Mouse (Mus musculus) midbrain, embryonic 10.5 days (tissue): ENCODE data around the gene Slc7a11. TPM values are rescaled to one million over a fixed set of nuclear protein-coding genes. Genes with fewer than 3 reads are reported as not detected.
"Not testable (repeated sequence)": the region's sequence is repeated elsewhere in the genome, so short reads cannot be mapped to it uniquely, and the experiment has no call there.

Experiments
- DNase-seq: peaks from one replicate; pipeline ENCODE4 v3.0.0-alpha.2; 2017; ENCODE audit warnings: low spot score
- H3K27ac ChIP-seq: fragments of 300-500 bp; sonication (generic); replicated peaks from 2 replicates; pipeline ENCODE4 v1.5.1; 2016; ENCODE audit warnings: mild to moderate bottlenecking
- H3K27me3 ChIP-seq: fragments of 300-500 bp; sonication (generic); 2 replicates; pipeline ENCODE4 v1.6.1; 2016; ENCODE audit warnings: low read depth, mild to moderate bottlenecking; ENCODE audit not compliant: poor library complexity, severe bottlenecking
- H3K36me3 ChIP-seq: fragments of 300-500 bp; sonication (generic); 2 replicates; pipeline ENCODE4 v1.6.1; 2016; ENCODE audit warnings: mild to moderate bottlenecking, moderate library complexity
- H3K4me1 ChIP-seq: fragments of 300-500 bp; sonication (generic); 2 replicates; pipeline ENCODE4 v1.6.1; 2016
- H3K4me3 ChIP-seq: fragments of 300-500 bp; sonication (generic); 2 replicates; pipeline ENCODE4 v1.5.1; 2016; ENCODE audit warnings: mild to moderate bottlenecking, moderate library complexity
- H3K9me3 ChIP-seq: fragments of 300-500 bp; sonication (generic); replicated peaks from 2 replicates; pipeline ENCODE4 v1.6.1; 2016; ENCODE audit warnings: mild to moderate bottlenecking
- WGBS: fragments of 180-500 bp; shearing (Covaris S2); methylation state at CpG from one replicate; pipeline ENCODE4 v1.1.7; 2016; 5-methylcytosine and 5-hydroxymethylcytosine counted together
- polyA plus RNA-seq: library from polyadenylated mRNA; unstranded; fragments of >200 nt; fragmentation: Nextera tagmentation; extraction: Ambion mirVana; gene quantifications from 2 replicates; pipeline ENCODE4 v1.2.1, GENCODE M21; 2016

The Slc7a11 gene
- polyA plus RNA-seq, 1 experiment from 2014 or later: 0.62 TPM

DNA sequence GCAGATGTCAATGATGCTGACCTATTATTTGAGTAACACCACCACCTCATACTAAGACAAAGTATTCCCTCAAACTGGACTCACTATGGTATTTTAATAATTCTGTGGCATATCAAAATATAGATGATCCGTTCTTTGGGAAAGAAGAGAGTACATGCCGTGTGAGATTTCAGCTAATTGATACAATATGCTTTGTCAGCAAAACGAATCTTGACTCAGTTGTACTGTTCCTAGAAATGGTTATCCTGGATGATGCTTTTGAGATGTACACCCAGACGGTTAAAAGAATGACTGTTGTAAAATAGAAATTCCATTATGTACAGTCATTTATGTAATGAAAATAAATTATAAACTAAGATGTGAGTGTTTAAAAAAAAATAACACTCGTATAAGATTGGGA, 4.0 kb downstream of the Slc7a11 start:
- no peak for DNase-seq
- Histone ChIP-seq H3K9me3 (no peaks in the 10 kb centered on the region), H3K4me1 (peaks cover 23% of the 10 kb centered on the region), H3K36me3 (no peaks in the 10 kb centered on the region), H3K4me3 (no peak overlapping the region), H3K27me3 (no peaks in the 10 kb centered on the region), H3K27ac (no peak overlapping the region)
- WGBS: 93% methylated on average over 5 of the region's 5 CpGs

GRCm38 (mm10) chr3:50438520-50439253, 4.7 kb downstream of the Slc7a11 start:
- H3K27ac ChIP-seq: no peak overlapping the region
- no peak overlapping the region for H3K4me3 ChIP-seq
- DNase-seq: no peak
- 64% methylated on average over 4 of the region's 4 CpGs for WGBS
- no peaks in the 10 kb centered on the region for H3K27me3 ChIP-seq
- H3K36me3 ChIP-seq: no peaks in the 10 kb centered on the region
- no peaks in the 10 kb centered on the region for H3K9me3 ChIP-seq
- H3K4me1 ChIP-seq: peaks cover 21% of the 10 kb centered on the region

- H3K27me3 ChIP-seq, H3K27ac ChIP-seq, H3K9me3 ChIP-seq, H3K4me3 ChIP-seq, DNase-seq, H3K36me3 ChIP-seq: not testable (repeated sequence)
- H3K4me1 ChIP-seq: peaks cover 15% of the 10 kb centered on the region
- 66% methylated on average over 2 of the region's 2 CpGs for WGBS
Measured at GRCm38 (mm10) chr3:50438081-50438480, 5.3 kb downstream of the Slc7a11 start.

DNA sequence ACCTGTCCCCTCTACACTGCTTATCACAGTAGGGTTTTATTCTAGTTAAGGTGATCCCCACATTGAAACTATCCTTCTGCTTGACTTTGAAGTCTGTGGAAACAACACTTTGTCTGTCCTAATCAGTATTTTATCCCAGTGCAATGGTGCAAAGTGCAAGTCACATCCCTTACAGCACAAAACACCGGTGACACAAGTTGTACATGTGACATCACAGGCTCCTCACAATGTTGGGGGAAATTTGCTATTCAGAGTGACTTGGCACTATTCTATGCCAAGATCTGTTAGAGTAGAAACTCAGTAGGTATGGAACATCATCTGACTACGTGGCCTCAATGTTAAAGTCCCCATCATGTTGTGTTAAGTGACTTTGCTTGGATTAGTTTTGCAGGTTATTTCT, 7.0 kb downstream of the Slc7a11 start:
- not testable (repeated sequence) for DNase-seq, H3K36me3 ChIP-seq, H3K4me3 ChIP-seq, H3K9me3 ChIP-seq, H3K27me3 ChIP-seq, H3K27ac ChIP-seq
- peaks cover 11% of the 10 kb centered on the region; the same call in 1 of the 2 replicates for H3K4me1 ChIP-seq
- 93% methylated on average over 2 of the region's 2 CpGs for WGBS

DNA sequence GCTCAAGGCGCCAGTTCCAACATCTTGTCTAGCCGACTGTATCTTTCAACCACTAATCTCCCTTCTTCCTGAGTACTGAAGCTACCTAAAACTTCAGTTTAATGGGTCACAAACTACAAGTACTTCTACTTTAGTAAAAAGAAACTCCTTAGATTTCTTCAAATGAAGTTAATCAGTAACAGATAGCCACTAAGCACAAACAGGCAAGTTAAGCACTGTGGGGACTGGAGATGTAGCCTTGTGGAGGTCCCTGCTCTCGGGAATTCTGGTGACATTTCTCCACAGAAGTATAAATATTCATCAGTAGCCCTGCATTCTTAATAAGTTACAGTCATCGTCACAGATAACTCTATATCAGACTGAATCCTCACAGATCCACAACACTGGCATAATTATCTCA, 9.6 kb downstream of the Slc7a11 start:
- Histone ChIP-seq H3K36me3 (no peaks in the 10 kb centered on the region), H3K4me3 (no peak overlapping the region), H3K27me3 (no peaks in the 10 kb centered on the region), H3K27ac (no peak overlapping the region), H3K4me1 (peaks cover 11% of the 10 kb centered on the region; the same call in 1 of the 2 replicates), H3K9me3 (no peaks in the 10 kb centered on the region)
- no peak for DNase-seq
- 80% methylated on average over 4 of the region's 4 CpGs for WGBS

DNA sequence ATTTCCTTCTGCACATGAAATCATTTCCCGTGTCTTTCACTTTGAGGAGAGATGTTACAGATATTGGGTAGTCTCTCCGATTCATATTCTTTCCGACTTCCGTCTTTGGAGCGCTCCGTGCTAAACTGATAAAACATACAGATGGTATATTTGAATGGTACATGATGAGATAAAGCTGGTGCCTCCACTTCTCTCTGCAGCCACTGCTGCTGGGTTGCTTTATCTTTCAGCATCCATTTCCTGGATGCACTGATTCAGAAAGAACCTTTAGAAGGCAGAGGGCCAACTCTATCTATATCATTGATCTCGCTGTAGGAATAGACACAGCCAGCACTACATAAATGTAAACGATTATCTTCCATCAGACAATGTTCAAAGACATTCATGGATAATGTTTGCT, 12.6 kb downstream of the Slc7a11 start:
- Histone ChIP-seq H3K4me3 (no peak overlapping the region), H3K4me1 (peaks cover 6% of the 10 kb centered on the region; the same call in 1 of the 2 replicates), H3K9me3 (no peaks in the 10 kb centered on the region), H3K27ac (no peak overlapping the region), H3K27me3 (no peaks in the 10 kb centered on the region), H3K36me3 (no peaks in the 10 kb centered on the region)
- no peak for DNase-seq
- 92% methylated on average over 8 of the region's 8 CpGs for WGBS

GRCm38 (mm10) chr3:50421480-50422277, 21.7 kb downstream of the Slc7a11 start:
- peak; percentile 61 for DNase-seq
- no peaks in the 10 kb centered on the region for H3K9me3 ChIP-seq
- H3K36me3 ChIP-seq: no peaks in the 10 kb centered on the region
- 35% methylated on average over 8 of the region's 8 CpGs for whole genome bisulfite sequencing
- no peaks in the 10 kb centered on the region for H3K27me3 ChIP-seq
- peak overlapping the region; percentile 71 for H3K27ac ChIP-seq
- H3K4me1 ChIP-seq: peaks cover 32% of the 10 kb centered on the region
- no peak overlapping the region for H3K4me3 ChIP-seq

- H3K27ac ChIP-seq: no peak overlapping the region
- H3K9me3 ChIP-seq: no peaks in the 10 kb centered on the region
- no peaks in the 10 kb centered on the region for H3K27me3 ChIP-seq
- peaks cover 32% of the 10 kb centered on the region for H3K4me1 ChIP-seq
- H3K36me3 ChIP-seq: no peaks in the 10 kb centered on the region
- DNase-seq: no peak
- H3K4me3 ChIP-seq: no peak overlapping the region
- 90% methylated on average over 3 of the region's 3 CpGs for WGBS
Measured at GRCm38 (mm10) chr3:50419161-50419560, 24.3 kb downstream of the Slc7a11 start.

- Histone ChIP-seq H3K4me3 (no peak overlapping the region), H3K9me3 (no peaks in the 10 kb centered on the region), H3K36me3 (no peaks in the 10 kb centered on the region), H3K4me1 (no peaks in the 10 kb centered on the region), H3K27me3 (no peaks in the 10 kb centered on the region), H3K27ac (no peak overlapping the region)
- WGBS: 88% methylated on average over 2 of the region's 2 CpGs
- DNase-seq: no peak
Measured at GRCm38 (mm10) chr3:50406771-50407170, 36.6 kb downstream of the Slc7a11 start.

DNA sequence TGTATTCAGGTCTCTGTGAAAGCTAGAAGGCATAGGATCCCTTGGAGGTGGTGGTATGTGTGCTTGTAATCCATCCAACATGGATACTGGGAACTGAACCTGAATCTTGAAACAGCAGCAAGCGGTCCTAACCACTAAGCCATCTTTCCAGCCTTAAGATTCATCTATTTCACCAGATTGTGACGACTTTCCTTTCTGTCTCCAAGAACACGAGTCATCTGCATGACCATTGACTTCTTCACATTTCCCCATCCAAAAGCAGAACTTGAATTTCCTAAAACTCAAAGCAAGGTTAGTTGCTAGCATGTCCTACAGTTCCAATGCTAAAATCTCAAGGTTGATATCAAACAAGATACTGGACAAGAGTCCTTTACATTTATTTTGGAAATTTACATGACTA, 37.5 kb downstream of the Slc7a11 start:
- Histone ChIP-seq H3K27ac (no peak overlapping the region), H3K4me3 (no peak overlapping the region), H3K36me3 (no peaks in the 10 kb centered on the region), H3K9me3 (no peaks in the 10 kb centered on the region), H3K4me1 (no peaks in the 10 kb centered on the region), H3K27me3 (no peaks in the 10 kb centered on the region)
- WGBS: 82% methylated on average over 3 of the region's 3 CpGs
- DNase-seq: no peak

GRCm38 (mm10) chr3:50388786-50389185, 54.6 kb downstream of the Slc7a11 start:
- WGBS: 80% methylated on average over 6 of the region's 6 CpGs
- no peaks in the 10 kb centered on the region for H3K36me3 ChIP-seq
- no peak for DNase-seq
- peaks cover 35% of the 10 kb centered on the region for H3K4me1 ChIP-seq
- H3K27me3 ChIP-seq: peaks cover 8% of the 10 kb centered on the region
- H3K27ac ChIP-seq: no peak overlapping the region; the same call in 1 of the 2 replicates
- H3K9me3 ChIP-seq: no peaks in the 10 kb centered on the region; the same call in 1 of the 2 replicates
- H3K4me3 ChIP-seq: no peak overlapping the region

GRCm38 (mm10) chr3:50388288-50388687, 55.1 kb downstream of the Slc7a11 start:
- Histone ChIP-seq H3K9me3 (no peaks in the 10 kb centered on the region; the same call in 1 of the 2 replicates), H3K4me3 (no peak overlapping the region), H3K27me3 (peaks cover 13% of the 10 kb centered on the region), H3K27ac (peak overlapping the region; percentile 55; the same call in 1 of the 2 replicates), H3K4me1 (peaks cover 35% of the 10 kb centered on the region), H3K36me3 (no peaks in the 10 kb centered on the region)
- WGBS: 51% methylated on average over 9 of the region's 9 CpGs
- peak; percentile 21 for DNase-seq

- 28% methylated on average over 4 of the region's 4 CpGs for WGBS
Measured at GRCm38 (mm10) chr3:50387280-50387679, 56.1 kb downstream of the Slc7a11 start.

More at GRCm38 (mm10) chr3:50387280-50387679, 56.1 kb downstream of the Slc7a11 start:
- peak; percentile 47 for DNase-seq
- peaks cover 41% of the 10 kb centered on the region for H3K4me1 ChIP-seq
- no peaks in the 10 kb centered on the region; the same call in 1 of the 2 replicates for H3K9me3 ChIP-seq
- H3K36me3 ChIP-seq: no peaks in the 10 kb centered on the region
- H3K27me3 ChIP-seq: peaks cover 19% of the 10 kb centered on the region
- H3K4me3 ChIP-seq: no peak overlapping the region
- peak overlapping the region; percentile 61; the same call in 1 of the 2 replicates for H3K27ac ChIP-seq
